Mouse (Mus musculus): ENCODE results near the gene Cmklr1.

DNA sequence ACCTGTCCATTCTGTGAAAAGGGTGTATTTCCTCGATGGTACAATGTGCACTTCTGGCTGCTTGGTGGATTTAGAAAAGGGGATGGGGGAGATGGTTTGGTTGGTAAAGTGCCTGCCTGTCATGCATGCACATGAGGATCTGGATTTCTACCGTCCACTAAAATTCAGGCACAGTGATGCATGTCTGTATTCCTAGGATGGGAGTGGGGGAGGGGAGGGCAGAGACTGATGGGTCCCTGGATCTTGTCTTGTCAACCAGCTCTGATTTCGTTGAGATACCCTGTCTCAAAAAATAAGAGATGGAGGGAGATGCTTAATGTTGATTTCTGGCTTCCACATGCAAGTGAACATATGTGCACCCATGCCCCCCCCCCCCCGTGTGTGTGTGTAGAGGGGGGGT is 43.8 kb upstream of the Cmklr1 start:
- TF ChIP-seq CTCF (IDR thresholded peaks at IDR 0.05; ENCODE audit: borderline replicate concordance, insufficient read depth, low read length) (no peak), POLR2A (IDR thresholded peaks at IDR 0.05; ENCODE audit: low read depth, low read length) (no peak)

All from embryonic fibroblast, embryonic 13.5 days (primary cell).